Mouse (Mus musculus): ENCODE measurements around the gene Reep1. TPM values are rescaled to one million over a fixed set of nuclear protein-coding genes. Genes with fewer than 3 reads are reported as not detected.

The Reep1 gene
- polyA plus RNA-seq (2015; fragmentation: Nextera tagmentation; extraction: Ambion mirVana) = 45.2 and 48.5 TPM in 2 replicates

GRCm38 (mm10) chr6:71707511-71708501 lies at the start of gene Reep1:
Gene Reep1 (plus strand): TSS chr6:71707561.

GRCm38 (mm10) chr6:71826869-71827268 lies 119.5 kb downstream of the Reep1 start, which contains the start of gene Mrpl35:
Gene Mrpl35 (minus strand): TSS chr6:71826969.

GRCm38 (mm10) chr6:71830690-71831580 lies 123.6 kb downstream of the Reep1 start, which contains the start of gene Immt:
Gene Immt (plus strand): TSS chr6:71831331.

Other genes with a start within 250 kb of the Reep1 start
- gene Rnf103, start 213.7 kb upstream of the Reep1 start, polyA plus RNA-seq (2015; fragmentation: Nextera tagmentation; extraction: Ambion mirVana) = 13.6 and 13.7 TPM in 2 replicates
- 49.9 and 58.7 TPM in 2 replicates for gene Chmp3, start 163.8 kb upstream of the Reep1 start, polyA plus RNA-seq (2015; fragmentation: Nextera tagmentation; extraction: Ambion mirVana)
- 15.3 and 16.9 TPM in 2 replicates for gene Kdm3a, start 74.6 kb upstream of the Reep1 start, polyA plus RNA-seq (2015; fragmentation: Nextera tagmentation; extraction: Ambion mirVana)
- 61.5 and 66.4 TPM in 2 replicates for gene Mrpl35, start 119.4 kb downstream of the Reep1 start, polyA plus RNA-seq (2015; fragmentation: Nextera tagmentation; extraction: Ambion mirVana)
- 205 and 218 TPM in 2 replicates for gene Immt, start 123.8 kb downstream of the Reep1 start, polyA plus RNA-seq (2015; fragmentation: Nextera tagmentation; extraction: Ambion mirVana)
- 60.4 and 60.9 TPM in 2 replicates for gene Ptcd3, start 201.2 kb downstream of the Reep1 start, polyA plus RNA-seq (2015; fragmentation: Nextera tagmentation; extraction: Ambion mirVana)
- 14.0 and 15.1 TPM in 2 replicates for gene Polr1a, start 201.5 kb downstream of the Reep1 start, polyA plus RNA-seq (2015; fragmentation: Nextera tagmentation; extraction: Ambion mirVana)

Measured in skeletal muscle tissue, postnatal 0 days (tissue).